Mouse (Mus musculus) neural tube, embryonic 11.5 days (tissue): ENCODE measurements around the gene Rab5if. TPM values are rescaled to one million over a fixed set of nuclear protein-coding genes. Genes with fewer than 3 reads are reported as not detected.
"Not testable (repeated sequence)": the region's sequence is repeated elsewhere in the genome, so short reads cannot be mapped to it uniquely, and the experiment has no call there.

Experiments used
- ATAC-seq: fragments of 200-750 bp; cut with Nextera tagmentation; 2 replicates; pipeline ENCODE4 v1.8.0; 2017; ENCODE audit warnings: moderate number of reproducible peaks, mild to moderate bottlenecking, moderate TSS enrichment, moderate library complexity; ENCODE audit not compliant: insufficient read depth, low FRiP score, low TSS enrichment
- DNase-seq: peaks from one replicate; pipeline ENCODE4 v3.0.0-alpha.2; 2015; ENCODE audit warnings: low spot score
- H3K27ac ChIP-seq: fragments of 300-500 bp; sonication (generic); 2 replicates; pipeline ENCODE4 v1.5.1; 2014; ENCODE audit warnings: low read depth, mild to moderate bottlenecking, low read length
- H3K27me3 ChIP-seq: fragments of 300-500 bp; sonication (generic); 2 replicates; pipeline ENCODE4 v1.6.1; 2014; ENCODE audit warnings: mild to moderate bottlenecking, low read length, mixed read lengths; ENCODE audit not compliant: control insufficient read depth, insufficient read depth
- H3K36me3 ChIP-seq: fragments of 300-500 bp; sonication (generic); 2 replicates; pipeline ENCODE4 v1.6.1; 2014; ENCODE audit warnings: mild to moderate bottlenecking, low read length, moderate library complexity, mixed read lengths; ENCODE audit not compliant: control insufficient read depth, insufficient read depth
- H3K4me1 ChIP-seq: fragments of 300-500 bp; sonication (generic); 2 replicates; pipeline ENCODE4 v1.6.1; 2014; ENCODE audit warnings: low read length, mixed read lengths; ENCODE audit not compliant: control insufficient read depth, insufficient read depth
- H3K4me2 ChIP-seq: fragments of 300-500 bp; sonication (generic); 2 replicates; pipeline ENCODE4 v1.6.1; 2014; ENCODE audit warnings: low read depth, mild to moderate bottlenecking, moderate library complexity
- H3K4me3 ChIP-seq: fragments of 300-500 bp; sonication (generic); 2 replicates; pipeline ENCODE4 v1.5.1; 2014; ENCODE audit warnings: low read depth, low read length
- H3K9ac ChIP-seq: fragments of 300-500 bp; sonication (generic); 2 replicates; pipeline ENCODE4 v1.6.1; 2014; ENCODE audit warnings: mild to moderate bottlenecking, low read length
- H3K9me3 ChIP-seq: fragments of 300-500 bp; sonication (generic); 2 replicates; pipeline ENCODE4 v1.6.1; 2016; ENCODE audit warnings: low read length; ENCODE audit not compliant: control insufficient read depth
- WGBS: fragments of 180-500 bp; shearing (Covaris S2); extraction: QIAGEN DNeasy Blood & Tissue Kit; methylation state at CpG from one replicate; pipeline ENCODE4 v1.1.7; 2014; 5-methylcytosine and 5-hydroxymethylcytosine counted together
- polyA plus RNA-seq: library from polyadenylated mRNA; unstranded; fragments of >200 nt; fragmentation: Nextera tagmentation; extraction: Ambion mirVana; gene quantifications from 2 replicates; pipeline ENCODE4 v1.2.1, GENCODE M21; 2014

Gene Rab5if
- polyA plus RNA-seq, 1 experiment from 2014 or later = 183 TPM

GRCm38 (mm10) chr2:156847653-156848052 is 15.3 kb upstream of the Rab5if start:
- 69% methylated on average over 6 of the region's 6 CpGs for WGBS
- peaks cover 14% of the 10 kb centered on the region for H3K36me3 ChIP-seq
- no peaks in the 10 kb centered on the region for H3K9me3 ChIP-seq
- peaks cover 12% of the 10 kb centered on the region for H3K4me1 ChIP-seq
- ATAC-seq = no peak
- no peak for DNase-seq
- no peaks in the 10 kb centered on the region for H3K27me3 ChIP-seq
- H3K27ac ChIP-seq = no peak overlapping the region
- no peak overlapping the region for H3K4me3 ChIP-seq
- no peak overlapping the region for H3K4me2 ChIP-seq
- H3K9ac ChIP-seq = no peak overlapping the region

DNA sequence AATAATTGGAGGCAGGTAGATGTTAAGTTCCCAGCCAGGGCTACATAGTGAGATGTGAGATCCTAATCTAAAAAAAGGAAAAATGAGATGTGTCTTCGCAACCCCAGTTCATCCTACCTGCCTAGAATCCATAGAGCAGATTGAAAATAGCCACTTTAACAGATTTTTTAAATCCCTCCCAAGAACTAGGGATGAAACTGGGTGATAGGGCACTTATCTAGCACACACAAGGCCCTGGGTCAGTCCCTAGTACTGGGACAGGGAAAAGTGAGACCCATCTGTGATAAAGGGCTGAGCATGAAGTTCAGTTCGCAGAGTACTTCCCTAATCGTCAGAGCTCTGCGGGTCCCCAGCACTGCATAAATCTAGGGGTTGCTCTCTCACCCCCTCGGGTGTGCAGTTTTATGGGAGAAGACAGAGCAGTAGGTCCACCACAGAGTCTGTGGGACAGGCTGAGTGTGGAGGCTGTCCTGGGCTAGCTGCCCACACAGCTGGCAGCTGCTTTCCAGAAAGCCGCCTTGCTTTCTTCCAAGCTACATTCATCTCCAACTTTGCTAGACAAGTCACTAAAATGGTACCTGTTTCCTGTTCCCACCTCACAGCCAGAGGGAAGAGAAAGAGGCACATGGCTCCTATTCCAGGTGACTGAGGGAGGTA is 14.3 kb upstream of the Rab5if start:
- H3K36me3 ChIP-seq = peaks cover 14% of the 10 kb centered on the region

GRCm38 (mm10) chr2:156850505-156850904 is 12.4 kb upstream of the Rab5if start:
- no peaks in the 10 kb centered on the region for H3K27me3 ChIP-seq
- no peak overlapping the region for H3K4me2 ChIP-seq
- H3K36me3 ChIP-seq = peaks cover 14% of the 10 kb centered on the region
- H3K4me1 ChIP-seq = peaks cover under 1% of the 10 kb centered on the region; the same call in 1 of the 2 replicates
- no peak overlapping the region for H3K9ac ChIP-seq
- H3K4me3 ChIP-seq = no peak overlapping the region
- DNase-seq = no peak
- ATAC-seq = no peak
- no peak overlapping the region for H3K27ac ChIP-seq
- H3K9me3 ChIP-seq = no peaks in the 10 kb centered on the region
- WGBS = 92% methylated on average over 5 of the region's 5 CpGs

More for the DNA sequence above, 14.3 kb upstream of the Rab5if start:
- no peak for DNase-seq
- WGBS = 94% methylated on average over 6 of the region's 6 CpGs
- no peaks in the 10 kb centered on the region for H3K9me3 ChIP-seq
- H3K4me2 ChIP-seq = no peak overlapping the region
- H3K27ac ChIP-seq = no peak overlapping the region
- H3K27me3 ChIP-seq = no peaks in the 10 kb centered on the region
- no peak overlapping the region for H3K4me3 ChIP-seq
- H3K9ac ChIP-seq = no peak overlapping the region
- peaks cover 10% of the 10 kb centered on the region for H3K4me1 ChIP-seq
- no peak for ATAC-seq

DNA sequence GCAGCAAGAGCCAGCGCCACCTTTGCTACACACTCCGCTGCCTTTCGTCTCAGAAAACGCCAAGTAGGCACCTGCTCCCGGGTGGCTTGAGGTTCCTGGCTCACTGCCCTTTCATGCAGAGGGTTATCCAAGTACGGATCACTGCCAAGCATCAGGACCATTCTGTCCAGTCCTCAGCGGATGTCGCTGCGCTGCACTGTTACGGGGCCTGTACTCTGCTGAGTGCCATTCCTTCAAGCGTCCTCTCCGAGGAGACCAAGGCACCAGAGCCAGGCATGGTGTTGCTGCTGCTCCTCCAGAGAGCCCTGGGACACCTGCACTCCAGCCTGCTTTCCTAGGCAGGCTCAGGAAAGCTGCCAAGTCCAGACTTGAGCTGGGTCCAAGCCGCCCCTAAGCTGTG is 9.3 kb upstream of the Rab5if start:
- H3K9ac ChIP-seq, H3K4me3 ChIP-seq, ATAC-seq, H3K27ac ChIP-seq, H3K27me3 ChIP-seq, H3K9me3 ChIP-seq, DNase-seq, H3K4me1 ChIP-seq, H3K4me2 ChIP-seq: not testable (repeated sequence)
- H3K36me3 ChIP-seq = peaks cover 19% of the 10 kb centered on the region
- 92% methylated on average over 8 of the region's 13 CpGs for WGBS

DNA sequence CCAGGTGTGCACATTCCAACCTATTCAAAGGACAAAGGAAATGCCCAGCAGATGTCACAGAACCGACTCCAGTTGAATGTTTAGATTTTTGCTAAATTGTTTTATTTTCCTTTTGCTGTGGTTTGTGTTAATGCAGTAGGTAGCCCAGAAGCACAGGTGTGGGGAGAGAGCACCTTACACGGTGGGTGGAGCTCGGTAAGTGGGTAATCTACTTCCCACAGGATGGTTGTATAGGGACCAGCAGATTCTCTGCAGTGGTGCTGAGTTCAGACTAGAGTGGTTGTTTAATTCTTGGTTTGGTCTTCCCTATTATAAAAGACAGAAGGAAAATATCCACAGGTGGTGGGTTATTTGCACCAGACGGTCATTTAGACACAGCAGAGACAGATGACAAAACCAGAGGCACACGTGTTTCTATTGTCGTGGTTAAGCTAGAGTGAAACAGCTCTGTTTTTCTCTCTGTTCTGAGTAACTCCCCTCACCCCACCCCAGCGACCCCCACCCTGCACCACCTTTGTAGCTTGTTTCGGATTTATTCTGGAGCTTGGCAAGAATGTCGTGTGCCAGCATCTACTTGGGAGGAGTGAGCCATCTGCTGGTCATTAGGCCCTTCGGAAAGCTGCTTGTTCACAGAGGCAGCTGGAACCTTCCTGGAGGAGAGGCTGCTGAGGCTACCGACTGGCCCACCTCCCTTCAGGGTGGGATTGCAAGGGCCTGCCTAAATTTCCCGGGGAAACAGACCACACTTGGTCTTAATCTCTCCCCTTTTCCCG is 8.7 kb upstream of the Rab5if start:
- not testable (repeated sequence) for ATAC-seq, H3K4me2 ChIP-seq, H3K27me3 ChIP-seq, H3K9me3 ChIP-seq, H3K27ac ChIP-seq, H3K4me3 ChIP-seq, H3K9ac ChIP-seq, H3K4me1 ChIP-seq
- WGBS = 57% methylated on average over 13 of the region's 13 CpGs
- DNase-seq = peak; percentile 24
- peaks cover 14% of the 10 kb centered on the region for H3K36me3 ChIP-seq

- Histone ChIP-seq H3K36me3 (peaks cover 10% of the 10 kb centered on the region), H3K9ac (no peak overlapping the region), H3K27ac (no peak overlapping the region), H3K27me3 (no peaks in the 10 kb centered on the region), H3K4me3 (no peak overlapping the region), H3K4me1 (no peaks in the 10 kb centered on the region), H3K4me2 (no peak overlapping the region), H3K9me3 (no peaks in the 10 kb centered on the region)
- DNase-seq (no peak), ATAC-seq (no peak)
- 93% methylated on average over 1 of the region's 1 CpGs for WGBS
Measured at GRCm38 (mm10) chr2:156856311-156856710, 6.6 kb upstream of the Rab5if start.

GRCm38 (mm10) chr2:156857385-156857791 is 5.5 kb upstream of the Rab5if start:
- Histone ChIP-seq H3K27ac (no peak overlapping the region), H3K27me3 (no peaks in the 10 kb centered on the region), H3K4me2 (no peak overlapping the region), H3K9me3 (no peaks in the 10 kb centered on the region), H3K4me3 (no peak overlapping the region), H3K4me1 (no peaks in the 10 kb centered on the region), H3K9ac (no peak overlapping the region), H3K36me3 (peaks cover 5% of the 10 kb centered on the region)
- 89% methylated on average over 3 of the region's 3 CpGs for WGBS
- ATAC-seq = no peak
- DNase-seq = no peak

DNA sequence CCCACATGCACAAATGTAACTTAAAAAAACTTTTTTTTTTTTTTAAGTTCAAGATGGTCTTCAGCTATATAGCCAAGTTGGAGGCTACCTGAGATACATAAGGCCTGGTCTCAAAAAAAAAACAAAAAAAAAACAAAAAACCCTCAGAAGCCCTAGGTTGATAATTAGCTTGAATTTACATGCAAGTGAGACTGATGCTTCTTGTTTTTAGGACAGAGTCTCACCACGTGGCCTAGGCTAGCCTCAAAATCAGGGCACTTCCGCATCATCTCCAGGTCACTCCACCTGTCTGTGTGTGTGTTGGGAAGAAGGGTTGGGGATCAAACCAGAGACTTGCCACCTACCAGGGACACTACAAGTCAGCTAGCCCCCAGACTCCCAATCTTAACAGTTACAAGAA is 5.1 kb upstream of the Rab5if start, which contains the start of gene 4930518I15Rik:
Gene 4930518I15Rik (minus strand): TSS at position 112 of the 400 bp plus-strand sequence.
- H3K4me3 ChIP-seq = no peak within 1 kb of the TSS
- ATAC-seq = no peak
- no peak within 1 kb of the TSS for H3K4me2 ChIP-seq
- H3K9ac ChIP-seq = no peak within 1 kb of the TSS
- 84% methylated on average over 2 of the region's 2 CpGs for WGBS
- H3K9me3 ChIP-seq = no peaks in the 10 kb centered on the region
- H3K27ac ChIP-seq = no peak within 1 kb of the TSS
- peaks cover 5% of the 10 kb centered on the region for H3K36me3 ChIP-seq
- no peaks in the 10 kb centered on the region for H3K4me1 ChIP-seq
- no peaks in the 10 kb centered on the region for H3K27me3 ChIP-seq
- no peak for DNase-seq

GRCm38 (mm10) chr2:156858671-156859070 is 4.3 kb upstream of the Rab5if start:
- Histone ChIP-seq H3K27me3 (no peaks in the 10 kb centered on the region), H3K4me2 (no peak overlapping the region), H3K9me3 (no peaks in the 10 kb centered on the region), H3K36me3 (peaks cover 5% of the 10 kb centered on the region), H3K4me3 (no peak overlapping the region), H3K9ac (no peak overlapping the region), H3K27ac (no peak overlapping the region), H3K4me1 (0 out of 2 replicates have a peak, but pooled peaks cover under 1% of the 10 kb centered on the region)
- DNase-seq = no peak
- no peak for ATAC-seq
- WGBS = 90% methylated on average over 7 of the region's 7 CpGs
